ENCODE assay signal across 15 mouse cellular contexts in the genomic region with DNA sequence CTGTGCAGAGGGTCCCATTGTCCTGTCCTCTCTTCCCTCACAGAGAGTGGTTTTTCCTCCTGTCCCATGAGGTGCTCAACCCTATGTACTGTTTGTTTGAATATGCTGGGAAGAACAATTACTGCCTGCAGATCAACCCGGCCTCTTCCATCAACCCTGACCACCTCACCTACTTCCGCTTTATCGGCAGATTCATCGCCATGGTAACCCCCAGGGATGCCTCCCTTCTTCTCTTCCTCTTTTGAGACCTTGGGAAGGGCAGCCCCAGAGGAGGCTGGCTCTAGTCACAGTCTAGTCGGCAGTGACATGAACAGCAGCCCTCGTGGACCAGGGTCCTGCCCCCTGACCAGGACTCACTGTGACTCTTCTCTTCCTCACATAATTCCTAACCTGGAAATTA. TPM values are rescaled to one million over a fixed set of nuclear protein-coding genes. Genes with fewer than 3 reads are reported as not detected.
DNase-seq lines count a peak whose midpoint lies in the region; ATAC-seq lines count a peak whose summit lies in the region.
"Had no signal": no experiment of that assay in that cellular context is flagged by ENCODE, and none has a peak within 500 bp of the region (broad histone marks: within the 10 kb centered on the region; RNA-seq: fewer than 3 reads in every experiment).

No protein-coding gene starts in this region.

- H3K9ac ChIP-seq in hindbrain, embryonic 16.5 days (ENCODE audit: low read depth, low read length) = no peak overlapping the region
- 0 out of 2 replicates have a peak overlapping the region, but pooled peaks have one; percentile 26 for H3K9ac ChIP-seq in neural tube, embryonic 13.5 days
- no peak overlapping the region for H3K9ac ChIP-seq in neural tube, embryonic 15.5 days (replicated peaks)
- H3K9ac ChIP-seq: forebrain, postnatal 0 days; liver, embryonic 13.5 days had no signal

- peaks cover 91% of the 10 kb centered on the region for H3K36me3 ChIP-seq in hindbrain, embryonic 10.5 days
- peaks cover 13% of the 10 kb centered on the region for H3K36me3 ChIP-seq in hindbrain, embryonic 16.5 days (ENCODE audit: control insufficient read depth, insufficient read depth, low read length)
- H3K36me3 ChIP-seq in neural tube, embryonic 13.5 days = peaks cover 71% of the 10 kb centered on the region
- peaks cover 45% of the 10 kb centered on the region for H3K36me3 ChIP-seq in neural tube, embryonic 15.5 days

- WGBS in hindbrain, embryonic 10.5 days = 46% methylated on average over 6 of the region's 6 CpGs
- WGBS in hindbrain, embryonic 16.5 days = 19% methylated on average over 6 of the region's 6 CpGs
- 48% methylated on average over 6 of the region's 6 CpGs for WGBS in neural tube, embryonic 13.5 days
- WGBS in neural tube, embryonic 15.5 days = 47% methylated on average over 6 of the region's 6 CpGs

- no peak for DNase-seq in hindbrain, embryonic 10.5 days (ENCODE audit: low spot score)
- peak; percentile 65 to 76 for DNase-seq in spleen, postnatal 36 days (ENCODE audit: low spot score in 2 of 2)
- no peak for DNase-seq in heart, adult 11 months
- no peak for DNase-seq in adrenal gland, postnatal 36 days
- DNase-seq: cerebellum, adult 9-10 months; forebrain, postnatal 0 days; liver, embryonic 13.5 days; thymus, adult 18-20 months had no signal

- peak overlapping the region; percentile 40; the same call in 1 of the 2 replicates for H3K27ac ChIP-seq in hindbrain, embryonic 10.5 days
- no peak overlapping the region for H3K27ac ChIP-seq in hindbrain, embryonic 16.5 days (ENCODE audit: low read depth, low read length)
- H3K27ac ChIP-seq in neural tube, embryonic 13.5 days (replicated peaks) = no peak overlapping the region
- H3K27ac ChIP-seq in neural tube, embryonic 15.5 days (replicated peaks) = no peak overlapping the region
- H3K27ac ChIP-seq: liver, embryonic 13.5 days; macrophage had no signal

- H3K9me3 ChIP-seq in hindbrain, embryonic 10.5 days = no peaks in the 10 kb centered on the region
- no peaks in the 10 kb centered on the region for H3K9me3 ChIP-seq in hindbrain, embryonic 16.5 days (ENCODE audit: control insufficient read depth, low read length)
- no peaks in the 10 kb centered on the region for H3K9me3 ChIP-seq in neural tube, embryonic 13.5 days
- no peaks in the 10 kb centered on the region for H3K9me3 ChIP-seq in neural tube, embryonic 15.5 days (replicated peaks)
- H3K9me3 ChIP-seq: liver, embryonic 13.5 days had no signal

- ATAC-seq in hindbrain, embryonic 16.5 days = no peak
- no peak for ATAC-seq in neural tube, embryonic 13.5 days (ENCODE audit: low read depth)
- ATAC-seq in neural tube, embryonic 15.5 days (ENCODE audit: low FRiP score) = no peak
- peak; percentile 89 to 90 for ATAC-seq in hematopoietic stem cell, adult 5-6 weeks (replicated peaks in 1 of 2; ENCODE audit: insufficient read depth in 1 of 2, low FRiP score in 2 of 2, low TSS enrichment in 1 of 2, low read depth in 1 of 2, poor library complexity in 2 of 2, severe bottlenecking in 2 of 2)
- ATAC-seq: forebrain, postnatal 0 days; intestine, embryonic 16.5 days had no signal

- H3K4me2 ChIP-seq in hindbrain, embryonic 16.5 days (ENCODE audit: low read length) = no peak overlapping the region
- no peak overlapping the region for H3K4me2 ChIP-seq in neural tube, embryonic 13.5 days
- no peak overlapping the region for H3K4me2 ChIP-seq in neural tube, embryonic 15.5 days
- H3K4me2 ChIP-seq: liver, embryonic 13.5 days had no signal

- H3K4me1 ChIP-seq in hindbrain, embryonic 10.5 days (replicated peaks) = peaks cover 27% of the 10 kb centered on the region
- no peaks in the 10 kb centered on the region; the same call in 1 of the 2 replicates for H3K4me1 ChIP-seq in hindbrain, embryonic 16.5 days (ENCODE audit: control insufficient read depth, insufficient read depth, low read depth, low read length)
- H3K4me1 ChIP-seq in neural tube, embryonic 13.5 days (replicated peaks) = peaks cover 23% of the 10 kb centered on the region
- peaks cover 6% of the 10 kb centered on the region; the same call in 1 of the 2 replicates for H3K4me1 ChIP-seq in neural tube, embryonic 15.5 days
- H3K4me1 ChIP-seq: liver, embryonic 13.5 days had no signal

- no peaks in the 10 kb centered on the region for H3K27me3 ChIP-seq in hindbrain, embryonic 10.5 days (ENCODE audit: insufficient read depth, poor library complexity, severe bottlenecking)
- no peaks in the 10 kb centered on the region for H3K27me3 ChIP-seq in hindbrain, embryonic 16.5 days (replicated peaks; ENCODE audit: control insufficient read depth, insufficient read depth, low read length)
- H3K27me3 ChIP-seq in neural tube, embryonic 13.5 days = no peaks in the 10 kb centered on the region
- no peaks in the 10 kb centered on the region for H3K27me3 ChIP-seq in neural tube, embryonic 15.5 days (replicated peaks)
- H3K27me3 ChIP-seq: liver, embryonic 13.5 days had no signal

- H3K4me3 ChIP-seq in hindbrain, embryonic 10.5 days = no peak overlapping the region
- H3K4me3 ChIP-seq in hindbrain, embryonic 16.5 days (ENCODE audit: low read length) = no peak overlapping the region
- no peak overlapping the region for H3K4me3 ChIP-seq in neural tube, embryonic 13.5 days
- H3K4me3 ChIP-seq in neural tube, embryonic 15.5 days (replicated peaks) = no peak overlapping the region
- H3K4me3 ChIP-seq: liver, embryonic 13.5 days; myocyte had no signal

RNA-seq across cellular contexts. Expression of a gene that starts 36.0 kb away (rescaled TPM):
- 312 and 323 TPM in 2 replicates for polyA plus RNA-seq in hindbrain, embryonic 10.5 days (2016; fragmentation: Nextera tagmentation; extraction: Ambion mirVana)
- polyA plus RNA-seq in hindbrain, embryonic 16.5 days (2015; fragmentation: Nextera tagmentation; extraction: Ambion mirVana) = 235 and 245 TPM in 2 replicates
- polyA plus RNA-seq in neural tube, embryonic 13.5 days (2015; fragmentation: Nextera tagmentation; extraction: Ambion mirVana) = 259 and 285 TPM in 2 replicates
- 242 and 256 TPM in 2 replicates for polyA plus RNA-seq in neural tube, embryonic 15.5 days (2015; fragmentation: Nextera tagmentation; extraction: Ambion mirVana)
- 86.9 and 130 TPM in 2 replicates for total RNA-seq in hematopoietic stem cell, adult 5-6 weeks (2017)
- total RNA-seq in adrenal gland, postnatal 36 days (2021) = 100 to 1,000 TPM; 110 to 119 TPM

Comparison
In these comparisons a context has a peak if more than half of its experiments do, and no peak if none do; other contexts are left out.
1. DNase-seq: peak in spleen, postnatal 36 days (2 of 2); none in hindbrain, embryonic 10.5 days (single experiment), heart, adult 11 months (single experiment) and adrenal gland, postnatal 36 days (0 of 2).
2. ATAC-seq: peak in hematopoietic stem cell, adult 5-6 weeks (2 of 2); none in hindbrain, embryonic 16.5 days (single experiment), neural tube, embryonic 13.5 days (single experiment) and neural tube, embryonic 15.5 days (single experiment).